Comparison of ENCODE assay signal across 21 mouse cellular contexts in the genomic region with DNA sequence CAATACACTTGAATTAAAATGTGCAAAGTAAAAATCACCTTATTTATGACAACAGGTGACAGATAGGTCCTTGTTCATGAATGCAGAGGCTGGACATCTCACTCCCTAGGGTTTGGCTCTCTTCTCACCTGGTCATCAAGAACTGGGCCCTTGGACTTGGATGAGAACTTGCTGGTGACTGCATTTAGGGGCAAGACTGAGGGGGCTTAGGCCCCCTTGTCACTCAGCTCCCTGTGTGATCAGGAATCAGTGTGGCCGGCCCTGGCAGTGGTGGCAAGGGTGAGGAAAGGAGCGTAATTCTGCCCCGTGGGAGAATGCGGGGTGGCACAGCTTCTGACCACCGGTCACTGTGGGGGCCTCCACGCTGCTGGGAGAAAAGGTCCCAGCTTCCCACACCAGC. TPM values are rescaled to one million over a fixed set of nuclear protein-coding genes. Genes with fewer than 3 reads are reported as not detected.
DNase-seq lines count a peak whose midpoint lies in the region; ATAC-seq and TF ChIP-seq lines count a peak whose summit lies in the region.
"Had no signal": no experiment of that assay in that cellular context is flagged by ENCODE, and none has a peak within 500 bp of the region (broad histone marks: within the 10 kb centered on the region; RNA-seq: fewer than 3 reads in every experiment).

No protein-coding gene starts in this region.

- 86% methylated on average over 6 of the region's 6 CpGs for WGBS in heart, embryonic 11.5 days (ENCODE audit: insufficient replicate concordance)
- 76% methylated on average over 6 of the region's 6 CpGs for WGBS in liver, postnatal 0 days (ENCODE audit: insufficient replicate concordance)
- WGBS in liver, embryonic 12.5 days (ENCODE audit: insufficient replicate concordance) = 72% methylated on average over 6 of the region's 6 CpGs
- WGBS in midbrain, embryonic 10.5 days = 91% methylated on average over 6 of the region's 6 CpGs
- WGBS in midbrain, postnatal 0 days = 90% methylated on average over 6 of the region's 6 CpGs

- no peak overlapping the region for H3K9ac ChIP-seq in heart, embryonic 11.5 days (ENCODE audit: low read depth, low read length)
- no peak overlapping the region for H3K9ac ChIP-seq in liver, postnatal 0 days (replicated peaks)
- no peak overlapping the region for H3K9ac ChIP-seq in liver, embryonic 12.5 days
- H3K9ac ChIP-seq in midbrain, postnatal 0 days (replicated peaks; ENCODE audit: low read length, poor library complexity, severe bottlenecking) = no peak overlapping the region

- TF ChIP-seq CTCF in liver, postnatal 0 days (IDR thresholded peaks at IDR 0.05; ENCODE audit: low read depth) = no peak
- TF ChIP-seq CTCF in midbrain, postnatal 0 days (IDR thresholded peaks at IDR 0.05) = no peak

- ATAC-seq in heart, embryonic 11.5 days (replicated peaks; ENCODE audit: insufficient number of reproducible peaks, low FRiP score, low TSS enrichment) = no peak
- no peak for ATAC-seq in liver, postnatal 0 days
- ATAC-seq in liver, embryonic 12.5 days = no peak
- no peak for ATAC-seq in midbrain, postnatal 0 days (ENCODE audit: low FRiP score)
- ATAC-seq: activated CD4-positive, CD25-positive, alpha-beta regulatory T cell, adult 4 months; CD4-positive, CD25-positive, alpha-beta regulatory T cell, adult 4 months; Patski had no signal

- TF ChIP-seq EP300 in liver, postnatal 0 days (IDR thresholded peaks at IDR 0.05; ENCODE audit: low read depth) = no peak

- H3K4me3 ChIP-seq in heart, embryonic 11.5 days (ENCODE audit: low read depth, low read length) = no peak overlapping the region
- no peak overlapping the region for H3K4me3 ChIP-seq in liver, postnatal 0 days (ENCODE audit: low read depth, low read length)
- H3K4me3 ChIP-seq in liver, embryonic 12.5 days = no peak overlapping the region
- no peak overlapping the region for H3K4me3 ChIP-seq in midbrain, embryonic 10.5 days
- no peak overlapping the region for H3K4me3 ChIP-seq in midbrain, postnatal 0 days (ENCODE audit: low read depth, low read length)

- peak; percentile 19 for DNase-seq in cerebellum, adult 9-10 months
- no peak for DNase-seq in cerebellum, postnatal 36 days
- DNase-seq in heart, adult 11 months = peak; percentile 85
- DNase-seq in liver, postnatal 0 days = peak; percentile 9
- no peak for DNase-seq in midbrain, embryonic 10.5 days (ENCODE audit: low spot score)
- DNase-seq in midbrain, postnatal 0 days (ENCODE audit: low spot score) = no peak
- DNase-seq: adrenal gland, adult 2 months; adrenal gland, adult 8-10 months; adrenal gland, postnatal 10 days; adrenal gland, postnatal 14 days; adrenal gland, postnatal 25 days; adrenal gland, postnatal 36 days; B cell, adult 2 months; cerebellum, adult 11 months; cerebellum, adult 11-12 months had no signal

- H3K9me3 ChIP-seq in heart, embryonic 11.5 days (replicated peaks; ENCODE audit: control insufficient read depth, low read length) = no peaks in the 10 kb centered on the region
- H3K9me3 ChIP-seq in liver, postnatal 0 days (ENCODE audit: low read length) = no peaks in the 10 kb centered on the region
- no peaks in the 10 kb centered on the region for H3K9me3 ChIP-seq in liver, embryonic 12.5 days (replicated peaks)
- H3K9me3 ChIP-seq in midbrain, embryonic 10.5 days (replicated peaks) = no peaks in the 10 kb centered on the region
- H3K9me3 ChIP-seq in midbrain, postnatal 0 days (ENCODE audit: low read length) = no peaks in the 10 kb centered on the region
- H3K9me3 ChIP-seq: G1E had no signal

- H3K4me2 ChIP-seq in heart, embryonic 11.5 days = no peak overlapping the region
- no peak overlapping the region for H3K4me2 ChIP-seq in liver, postnatal 0 days (ENCODE audit: low read depth, low read length)
- H3K4me2 ChIP-seq in liver, embryonic 12.5 days = no peak overlapping the region
- no peak overlapping the region for H3K4me2 ChIP-seq in midbrain, postnatal 0 days (ENCODE audit: low read depth, low read length, poor library complexity, severe bottlenecking)

- H3K27me3 ChIP-seq in heart, embryonic 11.5 days (ENCODE audit: control insufficient read depth, insufficient read depth, low read length) = peaks cover 13% of the 10 kb centered on the region
- peaks cover 19% of the 10 kb centered on the region for H3K27me3 ChIP-seq in liver, postnatal 0 days (ENCODE audit: insufficient read depth, low read length)
- H3K27me3 ChIP-seq in liver, embryonic 12.5 days (replicated peaks) = peaks cover 25% of the 10 kb centered on the region
- peaks cover 30% of the 10 kb centered on the region for H3K27me3 ChIP-seq in midbrain, embryonic 10.5 days (ENCODE audit: low read depth, poor library complexity, severe bottlenecking)
- H3K27me3 ChIP-seq in midbrain, postnatal 0 days (ENCODE audit: insufficient read depth, low read length) = no peaks in the 10 kb centered on the region
- H3K27me3 ChIP-seq: Patski had no signal

- 0 out of 2 replicates have a peak, but pooled peaks cover 2% of the 10 kb centered on the region for H3K4me1 ChIP-seq in heart, embryonic 11.5 days (ENCODE audit: control insufficient read depth, insufficient read depth, low read length)
- H3K4me1 ChIP-seq in liver, postnatal 0 days (ENCODE audit: insufficient read depth) = peaks cover 4% of the 10 kb centered on the region; the same call in 1 of the 2 replicates
- peaks cover 9% of the 10 kb centered on the region for H3K4me1 ChIP-seq in liver, embryonic 12.5 days
- peaks cover 10% of the 10 kb centered on the region for H3K4me1 ChIP-seq in midbrain, embryonic 10.5 days
- no peaks in the 10 kb centered on the region; the same call in 1 of the 2 replicates for H3K4me1 ChIP-seq in midbrain, postnatal 0 days (ENCODE audit: insufficient read depth, low read length)

- H3K27ac ChIP-seq in heart, embryonic 11.5 days (ENCODE audit: low read depth, low read length) = no peak overlapping the region
- no peak overlapping the region for H3K27ac ChIP-seq in liver, postnatal 0 days (ENCODE audit: low read depth)
- H3K27ac ChIP-seq in liver, embryonic 12.5 days = no peak overlapping the region
- H3K27ac ChIP-seq in midbrain, embryonic 10.5 days (replicated peaks) = 0 out of 2 replicates have a peak overlapping the region, but pooled peaks have one; percentile 28
- H3K27ac ChIP-seq in midbrain, postnatal 0 days (ENCODE audit: low read depth, low read length) = no peak overlapping the region

- no peaks in the 10 kb centered on the region for H3K36me3 ChIP-seq in heart, embryonic 11.5 days (ENCODE audit: control insufficient read depth, insufficient read depth, low read length)
- H3K36me3 ChIP-seq in liver, postnatal 0 days (replicated peaks; ENCODE audit: insufficient read depth, low read length) = no peaks in the 10 kb centered on the region
- no peaks in the 10 kb centered on the region for H3K36me3 ChIP-seq in liver, embryonic 12.5 days
- no peaks in the 10 kb centered on the region for H3K36me3 ChIP-seq in midbrain, embryonic 10.5 days
- peaks cover 17% of the 10 kb centered on the region for H3K36me3 ChIP-seq in midbrain, postnatal 0 days (ENCODE audit: insufficient read depth, low read length)
- H3K36me3 ChIP-seq: G1E had no signal

RNA-seq across cellular contexts. Expression of a gene that starts 4.9 kb away (rescaled TPM):
- 14.6 and 15.4 TPM in 2 replicates for polyA plus RNA-seq in heart, embryonic 11.5 days (2014; fragmentation: Nextera tagmentation; extraction: Ambion mirVana)
- 0.40 and 0.50 TPM in 2 replicates for polyA plus RNA-seq in liver, postnatal 0 days (2015; fragmentation: Nextera tagmentation; extraction: Ambion mirVana)
- polyA plus RNA-seq in liver, embryonic 12.5 days (2016; fragmentation: Nextera tagmentation; extraction: Ambion mirVana) = 2.1 and 2.3 TPM in 2 replicates
- 10.3 and 11.1 TPM in 2 replicates for polyA plus RNA-seq in midbrain, embryonic 10.5 days (2016; fragmentation: Nextera tagmentation; extraction: Ambion mirVana)
- 134 and 176 TPM in 2 replicates for total RNA-seq in midbrain, postnatal 0 days (2014; rRNA removed)
- 77.1 and 77.7 TPM in 2 replicates for polyA plus RNA-seq in midbrain, postnatal 0 days (2015; fragmentation: Nextera tagmentation; extraction: Ambion mirVana)
- polyA plus RNA-seq: G1E had no signal

Comparison
In these comparisons a context has a peak if more than half of its experiments do, and no peak if none do; other contexts are left out.
1. DNase-seq: peak in cerebellum, adult 9-10 months (single experiment), heart, adult 11 months (single experiment) and liver, postnatal 0 days (single experiment); none in cerebellum, postnatal 36 days (0 of 2), midbrain, embryonic 10.5 days (single experiment) and midbrain, postnatal 0 days (single experiment).